Mouse (Mus musculus): ENCODE results near the gene 1810013L24Rik. TPM values are rescaled to one million over a fixed set of nuclear protein-coding genes. Genes with fewer than 3 reads are reported as not detected.

Gene 1810013L24Rik
- 39.8 and 41.9 TPM in 2 replicates for total RNA-seq (2014; rRNA removed; ENCODE audit: low replicate concordance)
- 15.0 and 15.7 TPM in 2 replicates for polyA plus RNA-seq (2015; fragmentation: Nextera tagmentation; extraction: Ambion mirVana)

DNA sequence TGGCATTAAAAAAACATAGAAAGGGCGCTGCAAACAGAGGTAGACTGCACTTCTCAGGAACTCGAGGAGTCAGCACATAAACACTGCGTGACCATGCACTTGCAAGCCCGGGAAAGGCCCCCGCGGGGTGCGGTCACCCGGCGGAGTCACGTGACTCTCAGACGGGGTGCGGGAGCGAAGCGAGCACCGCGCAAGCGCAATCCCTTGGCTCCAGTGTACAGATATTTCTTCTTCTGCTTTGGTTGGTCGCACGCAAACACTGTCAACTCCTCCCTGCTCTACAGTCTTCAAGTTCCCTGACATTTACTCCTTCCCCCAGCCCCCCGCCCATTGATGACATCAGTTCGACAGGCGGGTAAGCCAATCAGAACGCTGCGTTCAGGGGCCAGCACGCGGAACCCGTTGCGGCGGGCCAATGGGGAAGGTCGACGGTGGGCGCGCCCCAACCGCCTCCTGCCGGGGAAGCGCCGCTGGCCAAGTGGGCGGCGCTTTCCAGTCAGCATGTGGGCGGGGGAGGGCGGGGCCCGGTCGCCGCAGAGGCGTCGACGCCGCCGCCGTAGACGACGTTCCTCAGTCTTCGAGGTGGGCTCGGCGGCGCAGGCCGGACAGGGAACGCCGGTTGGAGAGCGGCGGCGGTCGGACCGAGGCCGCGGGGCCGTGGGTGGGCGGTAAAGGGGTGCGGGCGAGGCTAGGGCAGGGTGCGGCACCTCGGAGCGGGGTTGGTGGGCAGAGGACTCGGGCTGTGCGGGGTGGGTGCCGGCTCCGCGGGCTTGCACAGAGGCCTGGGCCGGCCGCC is at the start of gene 1810013L24Rik:
Gene 1810013L24Rik, plus strand, starts transcription at position 537 of the 796 bp plus-strand sequence.
- Histone ChIP-seq H3K4me1 (ENCODE audit: control insufficient read depth, insufficient read depth) (peaks cover 17% of the 10 kb centered on the region), H3K27ac (ENCODE audit: low read depth) (peak within 1 kb of the TSS; percentile 99), H3K27me3 (ENCODE audit: control insufficient read depth, insufficient read depth, low read length) (no peaks in the 10 kb centered on the region), H3K4me3 (ENCODE audit: low read depth, low read length) (peak within 1 kb of the TSS; percentile 96), H3K9ac (replicated peaks; ENCODE audit: low read depth, low read length) (peak within 1 kb of the TSS; percentile 99), H3K36me3 (replicated peaks; ENCODE audit: control insufficient read depth, insufficient read depth, low read length) (peaks cover 9% of the 10 kb centered on the region), H3K4me2 (ENCODE audit: low read depth, low read length) (peak within 1 kb of the TSS; percentile 93), H3K9me3 (replicated peaks; ENCODE audit: control insufficient read depth, low read length) (no peaks in the 10 kb centered on the region)
- peak; percentile 43; the same call in 1 of the 2 replicates for TF ChIP-seq EP300 (IDR thresholded peaks at IDR 0.05; ENCODE audit: low read depth)
- TF ChIP-seq CTCF (IDR thresholded peaks at IDR 0.05; ENCODE audit: low read depth): no peak
- WGBS: under 1% methylated on average over 74 of the region's 80 CpGs
- DNase-seq (ENCODE audit: low spot score): peak; percentile 100
- ATAC-seq (ENCODE audit: insufficient read depth, low read depth): peak; percentile 93

DNA sequence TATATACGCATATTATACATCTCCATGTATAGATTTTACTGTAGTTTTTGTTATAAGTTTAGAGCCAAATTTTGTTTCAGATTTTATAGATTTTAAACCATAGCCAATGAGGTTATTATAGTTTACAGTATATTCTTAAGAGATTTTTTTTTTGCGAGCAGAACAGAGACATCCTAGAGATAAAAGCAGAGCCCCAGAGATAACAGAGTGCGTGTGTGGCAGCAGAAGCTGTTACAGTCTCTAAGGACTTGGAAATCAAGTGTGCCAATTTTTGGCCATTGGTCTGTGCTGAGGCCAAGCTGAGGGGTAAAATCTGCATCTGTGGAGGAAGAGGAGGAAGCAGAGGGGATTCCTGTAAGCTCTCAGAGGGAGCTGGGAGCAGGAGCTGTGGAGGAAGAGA is 49.7 kb upstream of the 1810013L24Rik start:
- ATAC-seq (ENCODE audit: insufficient read depth, low read depth): no peak
- Histone ChIP-seq H3K4me3 (ENCODE audit: low read depth, low read length) (no peak overlapping the region), H3K4me2 (ENCODE audit: low read depth, low read length) (no peak overlapping the region), H3K9ac (replicated peaks; ENCODE audit: low read depth, low read length) (no peak overlapping the region), H3K27me3 (ENCODE audit: control insufficient read depth, insufficient read depth, low read length) (no peaks in the 10 kb centered on the region), H3K36me3 (replicated peaks; ENCODE audit: control insufficient read depth, insufficient read depth, low read length) (no peaks in the 10 kb centered on the region), H3K9me3 (replicated peaks; ENCODE audit: control insufficient read depth, low read length) (no peaks in the 10 kb centered on the region), H3K27ac (ENCODE audit: low read depth) (no peak overlapping the region), H3K4me1 (ENCODE audit: control insufficient read depth, insufficient read depth) (no peaks in the 10 kb centered on the region)
- TF ChIP-seq EP300 (IDR thresholded peaks at IDR 0.05; ENCODE audit: low read depth): no peak
- no peak for DNase-seq (ENCODE audit: low spot score)
- 41% methylated on average over 3 of the region's 3 CpGs for WGBS

DNA sequence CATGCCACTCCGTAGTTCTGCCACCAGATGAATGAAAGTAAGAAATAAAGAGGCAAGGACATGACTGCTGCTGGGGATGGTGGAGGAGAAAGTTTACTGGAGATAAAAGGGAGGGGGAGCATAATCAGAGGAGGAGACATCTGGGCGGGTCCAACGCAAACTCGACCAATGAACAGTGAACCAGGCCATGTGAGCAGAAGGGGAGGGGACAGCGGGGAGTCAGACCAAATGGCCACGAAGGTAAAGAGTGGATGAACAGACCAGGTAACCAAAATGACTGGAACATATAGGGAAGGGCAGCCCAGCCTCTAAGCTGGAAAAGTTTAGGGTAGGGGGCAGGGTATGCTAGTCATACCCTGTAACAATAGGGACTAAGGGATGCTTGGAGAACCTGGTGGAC is 48.7 kb upstream of the 1810013L24Rik start:
- H3K4me2 ChIP-seq (ENCODE audit: low read depth, low read length): no peak overlapping the region
- no peaks in the 10 kb centered on the region for H3K9me3 ChIP-seq (replicated peaks; ENCODE audit: control insufficient read depth, low read length)
- H3K27ac ChIP-seq (ENCODE audit: low read depth): no peak overlapping the region
- H3K4me1 ChIP-seq (ENCODE audit: control insufficient read depth, insufficient read depth): no peaks in the 10 kb centered on the region
- DNase-seq (ENCODE audit: low spot score): no peak
- TF ChIP-seq CTCF (IDR thresholded peaks at IDR 0.05; ENCODE audit: low read depth) (no peak), EP300 (IDR thresholded peaks at IDR 0.05; ENCODE audit: low read depth) (no peak)
- 56% methylated on average over 6 of the region's 6 CpGs for WGBS
- no peak overlapping the region for H3K4me3 ChIP-seq (ENCODE audit: low read depth, low read length)
- ATAC-seq (ENCODE audit: insufficient read depth, low read depth): no peak
- H3K9ac ChIP-seq (replicated peaks; ENCODE audit: low read depth, low read length): no peak overlapping the region
- no peaks in the 10 kb centered on the region for H3K27me3 ChIP-seq (ENCODE audit: control insufficient read depth, insufficient read depth, low read length)
- H3K36me3 ChIP-seq (replicated peaks; ENCODE audit: control insufficient read depth, insufficient read depth, low read length): no peaks in the 10 kb centered on the region

DNA sequence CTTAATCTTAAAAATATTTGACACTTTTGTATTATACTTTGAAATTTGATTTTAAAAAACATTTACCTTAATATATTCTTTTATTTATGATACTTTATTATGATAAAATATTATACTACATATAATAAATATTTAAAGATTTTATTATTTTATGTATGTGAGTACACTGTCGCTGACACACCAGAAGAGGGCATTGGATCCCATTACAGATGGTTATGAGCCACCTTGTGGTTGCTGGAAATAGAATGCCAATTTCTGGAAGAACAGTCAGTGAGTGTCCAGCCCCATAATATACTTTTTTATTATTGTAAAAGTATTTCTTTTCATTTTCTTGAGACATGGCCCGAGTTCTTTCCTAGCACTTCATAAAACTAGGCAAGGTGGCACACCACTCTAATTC is 48.2 kb upstream of the 1810013L24Rik start:
- no peaks in the 10 kb centered on the region for H3K36me3 ChIP-seq (replicated peaks; ENCODE audit: control insufficient read depth, insufficient read depth, low read length)
- no peaks in the 10 kb centered on the region for H3K27me3 ChIP-seq (ENCODE audit: control insufficient read depth, insufficient read depth, low read length)
- no peaks in the 10 kb centered on the region for H3K9me3 ChIP-seq (replicated peaks; ENCODE audit: control insufficient read depth, low read length)
- no peak overlapping the region for H3K4me2 ChIP-seq (ENCODE audit: low read depth, low read length)
- DNase-seq (ENCODE audit: low spot score) (no peak), ATAC-seq (ENCODE audit: insufficient read depth, low read depth) (no peak)
- H3K9ac ChIP-seq (replicated peaks; ENCODE audit: low read depth, low read length): no peak overlapping the region
- WGBS: 89% methylated on average over 2 of the region's 2 CpGs
- H3K4me1 ChIP-seq (ENCODE audit: control insufficient read depth, insufficient read depth): no peaks in the 10 kb centered on the region
- TF ChIP-seq EP300 (IDR thresholded peaks at IDR 0.05; ENCODE audit: low read depth) (no peak), CTCF (IDR thresholded peaks at IDR 0.05; ENCODE audit: low read depth) (no peak)
- no peak overlapping the region for H3K27ac ChIP-seq (ENCODE audit: low read depth)
- H3K4me3 ChIP-seq (ENCODE audit: low read depth, low read length): no peak overlapping the region

DNA sequence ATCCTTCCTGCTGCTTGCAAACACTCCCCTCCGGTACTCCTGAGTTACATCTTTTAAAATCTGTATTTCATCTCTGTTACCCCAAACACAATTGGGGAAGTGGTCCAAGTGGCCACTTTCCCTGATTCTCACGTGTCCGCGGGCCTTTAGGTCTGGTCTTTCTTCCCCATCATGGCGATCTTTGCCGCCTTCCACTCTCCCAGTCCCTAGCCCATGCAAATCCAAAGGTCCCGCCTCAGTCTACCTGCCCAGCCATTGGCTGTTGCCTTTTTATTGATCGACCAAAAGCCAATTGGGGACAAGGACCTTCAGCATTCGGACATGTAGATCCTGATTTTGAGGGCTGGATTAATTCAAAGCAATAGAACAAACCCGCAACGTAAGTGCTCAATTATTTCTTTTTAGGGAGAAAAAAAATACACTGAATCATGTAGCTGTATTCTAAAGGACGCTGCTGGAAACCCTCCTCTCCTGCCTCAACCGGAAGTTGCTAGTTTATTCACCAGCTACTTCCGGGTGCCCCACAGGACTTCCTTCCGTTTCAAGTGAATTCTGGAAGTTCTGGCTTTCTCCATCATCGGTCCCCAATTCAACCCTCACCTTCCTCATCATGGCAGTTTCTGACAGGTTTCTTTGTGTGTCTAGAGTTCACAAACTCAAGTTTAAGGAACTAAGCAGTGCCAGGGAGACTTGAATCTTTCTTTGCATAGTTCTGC is 46.5 kb upstream of the 1810013L24Rik start:
- Histone ChIP-seq H3K9ac (replicated peaks; ENCODE audit: low read depth, low read length) (no peak overlapping the region), H3K27me3 (ENCODE audit: control insufficient read depth, insufficient read depth, low read length) (no peaks in the 10 kb centered on the region), H3K36me3 (replicated peaks; ENCODE audit: control insufficient read depth, insufficient read depth, low read length) (no peaks in the 10 kb centered on the region), H3K4me1 (ENCODE audit: control insufficient read depth, insufficient read depth) (no peaks in the 10 kb centered on the region), H3K9me3 (replicated peaks; ENCODE audit: control insufficient read depth, low read length) (no peaks in the 10 kb centered on the region), H3K4me3 (ENCODE audit: low read depth, low read length) (no peak overlapping the region), H3K27ac (ENCODE audit: low read depth) (no peak overlapping the region), H3K4me2 (ENCODE audit: low read depth, low read length) (no peak overlapping the region)
- ATAC-seq (ENCODE audit: insufficient read depth, low read depth): no peak
- 73% methylated on average over 16 of the region's 16 CpGs for WGBS
- no peak for TF ChIP-seq CTCF (IDR thresholded peaks at IDR 0.05; ENCODE audit: low read depth)
- no peak for TF ChIP-seq EP300 (IDR thresholded peaks at IDR 0.05; ENCODE audit: low read depth)
- no peak for DNase-seq (ENCODE audit: low spot score)
